Mouse (Mus musculus) heart, embryonic 13.5 days (tissue): ENCODE measurements around the gene Dtl. TPM values are rescaled to one million over a fixed set of nuclear protein-coding genes. Genes with fewer than 3 reads are reported as not detected.

ENCODE experiments used
- ATAC-seq: fragments of 200-750 bp; cut with Nextera tagmentation; 2 replicates; pipeline ENCODE4 v1.8.0; 2017; ENCODE audit warnings: moderate TSS enrichment; ENCODE audit not compliant: insufficient number of reproducible peaks, low FRiP score, low TSS enrichment; ENCODE audit errors: extremely low read depth
- H3K27ac ChIP-seq: fragments of 300-500 bp; sonication (generic); replicated peaks from 2 replicates; pipeline ENCODE4 v1.5.1; 2015; ENCODE audit warnings: moderate library complexity, mild to moderate bottlenecking, inconsistent platforms
- H3K27me3 ChIP-seq: fragments of 300-500 bp; sonication (generic); replicated peaks from 2 replicates; pipeline ENCODE4 v1.6.1; 2015; ENCODE audit warnings: mild to moderate bottlenecking, inconsistent platforms
- H3K36me3 ChIP-seq: fragments of 300-500 bp; sonication (generic); 2 replicates; pipeline ENCODE4 v1.6.1; 2015; ENCODE audit warnings: mild to moderate bottlenecking, inconsistent platforms
- H3K4me1 ChIP-seq: fragments of 300-500 bp; sonication (generic); 2 replicates; pipeline ENCODE4 v1.6.1; 2015; ENCODE audit warnings: inconsistent platforms
- H3K4me2 ChIP-seq: fragments of 300-500 bp; sonication (generic); 2 replicates; pipeline ENCODE4 v1.6.1; 2015; ENCODE audit warnings: inconsistent platforms, mild to moderate bottlenecking, moderate library complexity
- H3K4me3 ChIP-seq: fragments of 300-500 bp; sonication (generic); 2 replicates; pipeline ENCODE4 v1.5.1; 2015; ENCODE audit warnings: moderate library complexity, mild to moderate bottlenecking, inconsistent platforms
- H3K9ac ChIP-seq: fragments of 300-500 bp; sonication (generic); 2 replicates; pipeline ENCODE4 v1.6.1; 2015; ENCODE audit warnings: inconsistent platforms, mild to moderate bottlenecking, moderate library complexity
- H3K9me3 ChIP-seq: fragments of 300-500 bp; sonication (generic); 2 replicates; pipeline ENCODE4 v1.6.1; 2016; ENCODE audit warnings: inconsistent platforms
- WGBS: fragments of 180-500 bp; shearing (Covaris S2); methylation state at CpG from one replicate; pipeline ENCODE4 v1.1.7; 2015; ENCODE audit warnings: mixed read lengths; 5-methylcytosine and 5-hydroxymethylcytosine counted together
- polyA plus RNA-seq: library from polyadenylated mRNA; unstranded; fragments of >200 nt; fragmentation: Nextera tagmentation; extraction: Ambion mirVana; gene quantifications from 2 replicates; pipeline ENCODE4 v1.2.1, GENCODE M21; 2015

The Dtl gene
- polyA plus RNA-seq, 1 experiment from 2014 or later: 31.2 TPM

DNA sequence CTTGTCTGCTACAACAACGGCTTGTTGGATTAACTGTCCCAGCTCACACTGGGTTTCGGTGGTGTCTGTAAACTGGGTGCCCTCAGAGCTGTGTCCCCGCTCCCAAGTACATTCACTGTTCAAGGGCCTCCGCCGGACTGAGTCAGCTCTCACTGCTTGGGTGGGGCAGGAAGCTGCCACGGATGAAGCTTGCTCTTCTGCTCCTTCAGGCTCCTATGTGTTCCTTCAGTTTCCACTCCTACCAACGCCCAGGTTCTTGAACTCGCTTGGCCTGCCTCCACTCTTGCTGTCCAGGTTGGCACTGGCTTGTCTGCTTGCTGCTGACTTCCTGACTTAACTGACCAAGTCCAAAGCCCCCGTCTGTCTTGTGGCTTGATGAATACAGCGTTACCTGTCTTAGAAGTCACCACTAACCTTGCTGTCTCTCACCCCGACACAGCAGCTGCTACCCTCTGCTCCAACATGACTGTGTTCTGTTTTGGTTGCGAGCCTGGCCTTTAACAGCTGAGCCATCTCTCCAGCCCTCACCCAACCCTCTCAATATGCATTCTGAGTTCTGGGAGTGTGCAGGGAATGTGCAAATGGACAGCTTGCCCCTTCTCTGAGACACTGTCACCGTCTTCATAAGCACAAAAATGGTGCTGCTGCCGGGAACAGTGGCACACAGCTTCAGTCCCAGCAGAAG is 76.9 kb downstream of the Dtl start:
- Histone ChIP-seq H3K4me2 (no peak overlapping the region), H3K4me3 (no peak overlapping the region), H3K4me1 (peaks cover 28% of the 10 kb centered on the region), H3K9ac (no peak overlapping the region), H3K9me3 (no peaks in the 10 kb centered on the region), H3K36me3 (no peaks in the 10 kb centered on the region), H3K27ac (no peak overlapping the region), H3K27me3 (no peaks in the 10 kb centered on the region)
- ATAC-seq: no peak
- 67% methylated on average over 14 of the region's 14 CpGs for WGBS

DNA sequence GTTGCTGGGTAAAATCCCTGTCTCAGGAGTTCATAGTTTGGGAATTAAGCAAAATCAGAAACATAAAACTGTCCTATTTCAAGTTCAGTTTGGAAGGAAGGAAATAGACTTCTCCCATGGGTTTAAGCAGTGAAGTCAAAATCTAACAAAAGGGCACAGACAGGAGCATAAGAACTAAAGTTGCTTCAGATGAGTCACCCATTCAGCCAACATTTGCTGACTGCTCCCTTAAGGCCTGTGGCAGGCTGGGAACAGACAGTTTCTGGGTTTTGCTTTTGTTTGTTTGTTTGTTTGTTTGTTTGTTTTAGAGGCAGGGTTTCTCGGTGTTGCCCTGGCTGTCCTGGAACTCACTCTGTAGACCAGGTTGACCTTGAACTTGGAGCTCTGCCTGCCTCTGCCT is 78.7 kb downstream of the Dtl start:
- Histone ChIP-seq H3K36me3 (no peaks in the 10 kb centered on the region), H3K9ac (no peak overlapping the region), H3K27ac (no peak overlapping the region), H3K27me3 (no peaks in the 10 kb centered on the region), H3K4me1 (peaks cover 35% of the 10 kb centered on the region), H3K4me3 (no peak overlapping the region), H3K9me3 (no peaks in the 10 kb centered on the region), H3K4me2 (no peak overlapping the region)
- WGBS: 63% methylated on average over 1 of the region's 1 CpGs
- ATAC-seq: no peak

DNA sequence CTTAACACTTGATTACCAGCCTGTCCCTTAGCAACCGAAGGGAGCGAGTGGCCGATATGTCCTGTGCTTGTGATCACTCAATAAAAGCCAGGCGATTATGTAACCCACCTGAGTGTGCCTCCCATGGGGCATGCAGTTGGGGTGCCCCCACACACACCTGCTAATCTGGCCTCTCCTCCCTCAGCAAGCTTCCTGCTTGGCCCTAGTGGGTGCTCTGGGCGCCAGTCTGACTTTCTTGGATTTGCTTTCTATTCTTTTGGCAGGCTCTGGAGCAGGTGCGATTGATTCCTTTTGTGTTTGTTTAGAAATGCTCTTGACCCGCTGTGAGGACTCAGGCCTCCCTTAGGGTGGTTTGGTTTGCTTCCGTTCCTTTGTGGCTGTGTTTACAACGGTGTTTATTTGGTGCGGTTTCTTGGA is 80.3 kb downstream of the Dtl start:
- Histone ChIP-seq H3K9me3 (no peaks in the 10 kb centered on the region), H3K4me1 (peaks cover 35% of the 10 kb centered on the region), H3K27ac (0 out of 2 replicates have a peak overlapping the region, but pooled peaks have one; percentile 89), H3K4me2 (no peak overlapping the region), H3K36me3 (no peaks in the 10 kb centered on the region), H3K9ac (no peak overlapping the region), H3K4me3 (no peak overlapping the region), H3K27me3 (no peaks in the 10 kb centered on the region)
- 53% methylated on average over 10 of the region's 10 CpGs for WGBS
- ATAC-seq: no peak

DNA sequence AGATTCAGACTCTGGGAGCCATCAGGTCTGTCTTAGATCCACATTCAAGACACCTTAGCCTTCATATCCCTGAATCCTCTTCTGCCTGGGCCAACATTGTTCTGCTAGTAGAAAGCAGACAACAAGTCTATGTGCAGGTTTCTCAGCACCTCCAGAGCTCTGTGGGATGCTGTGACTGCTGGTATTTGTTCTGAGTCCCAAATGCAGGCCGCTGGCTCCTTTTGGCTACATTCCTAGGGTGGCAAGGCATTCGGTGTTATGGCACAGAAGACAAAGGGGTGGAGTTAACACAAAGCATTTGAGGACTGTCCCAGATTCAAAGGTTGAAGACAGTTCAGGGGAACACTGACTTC is 81.1 kb downstream of the Dtl start:
- WGBS: 45% methylated on average over 2 of the region's 2 CpGs
- no peaks in the 10 kb centered on the region for H3K36me3 ChIP-seq
- H3K27me3 ChIP-seq: no peaks in the 10 kb centered on the region
- no peaks in the 10 kb centered on the region for H3K9me3 ChIP-seq
- H3K4me2 ChIP-seq: peak overlapping the region; percentile 51; the same call in 1 of the 2 replicates
- peaks cover 35% of the 10 kb centered on the region for H3K4me1 ChIP-seq
- H3K4me3 ChIP-seq: no peak overlapping the region
- ATAC-seq: no peak
- H3K27ac ChIP-seq: peak overlapping the region; percentile 89
- H3K9ac ChIP-seq: peak overlapping the region; percentile 10; the same call in 1 of the 2 replicates

DNA sequence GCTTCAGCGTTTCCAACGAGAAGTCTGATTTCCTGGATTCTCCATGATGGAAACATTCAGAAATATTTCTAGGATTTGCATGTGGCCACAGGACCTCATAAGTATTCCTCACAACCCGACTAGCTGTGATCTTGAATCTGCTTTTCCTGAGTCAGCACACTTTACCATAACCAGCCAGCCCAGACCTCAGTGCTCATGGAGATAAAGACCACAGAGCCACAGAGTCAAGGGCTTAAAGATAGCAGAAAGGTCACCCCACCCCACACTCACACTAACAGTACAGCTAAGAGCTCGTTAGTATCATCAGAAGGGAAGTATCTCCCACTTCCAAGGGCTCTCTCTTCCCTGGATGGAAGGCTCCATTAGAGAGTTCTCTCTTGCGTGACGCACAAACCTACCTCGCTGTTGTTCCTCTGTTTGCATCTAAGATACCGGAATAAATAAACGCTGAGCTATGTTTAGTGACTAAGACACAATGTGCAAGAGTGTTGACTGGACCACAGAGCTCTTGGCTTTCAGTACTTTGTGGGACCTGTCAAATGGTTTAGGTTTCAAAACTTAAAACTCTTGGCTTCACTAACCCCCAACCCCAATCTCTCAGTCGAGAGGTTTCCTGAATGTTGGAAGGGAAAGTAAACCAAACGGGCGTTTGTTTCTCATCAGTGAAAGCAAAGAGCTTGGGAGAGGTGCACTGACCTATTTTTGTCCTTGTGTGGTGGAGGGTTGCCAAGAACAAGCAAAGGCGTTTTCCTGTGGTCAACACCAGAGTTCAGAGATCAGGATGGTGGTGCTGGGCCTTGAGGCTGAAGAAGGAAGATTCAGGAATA is 81.7 kb downstream of the Dtl start:
- no peaks in the 10 kb centered on the region for H3K9me3 ChIP-seq
- H3K36me3 ChIP-seq: no peaks in the 10 kb centered on the region
- 38% methylated on average over 13 of the region's 13 CpGs for WGBS
- H3K4me1 ChIP-seq: peaks cover 40% of the 10 kb centered on the region
- no peak overlapping the region for H3K9ac ChIP-seq
- H3K27ac ChIP-seq: peak overlapping the region; percentile 89
- peak; percentile 48; the same call in 1 of the 2 replicates for ATAC-seq
- H3K4me2 ChIP-seq: peak overlapping the region; percentile 51
- H3K4me3 ChIP-seq: no peak overlapping the region
- H3K27me3 ChIP-seq: no peaks in the 10 kb centered on the region

DNA sequence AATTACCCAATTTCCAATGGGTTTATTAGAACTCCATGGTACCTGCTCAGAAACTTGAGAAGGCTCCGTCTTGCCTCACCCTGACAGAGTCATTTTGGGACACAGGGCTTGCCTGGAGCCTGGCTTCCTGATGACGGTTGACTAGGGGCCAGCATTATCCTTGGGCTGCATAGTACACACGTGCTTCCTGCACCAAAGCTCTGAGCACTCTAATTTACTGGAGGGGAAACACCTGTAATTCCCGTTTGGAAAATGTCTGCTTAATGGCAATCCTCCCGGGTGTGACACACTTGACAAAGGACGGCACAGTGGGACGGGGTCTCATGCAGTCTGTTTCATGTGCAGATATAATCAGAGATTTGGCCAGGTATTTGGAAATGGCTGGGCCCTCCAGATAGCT is 84.9 kb downstream of the Dtl start:
- H3K36me3 ChIP-seq: no peaks in the 10 kb centered on the region
- H3K4me2 ChIP-seq: no peak overlapping the region
- peaks cover 51% of the 10 kb centered on the region for H3K4me1 ChIP-seq
- H3K9me3 ChIP-seq: no peaks in the 10 kb centered on the region
- no peak overlapping the region for H3K4me3 ChIP-seq
- no peak overlapping the region for H3K27ac ChIP-seq
- WGBS: 63% methylated on average over 7 of the region's 7 CpGs
- no peaks in the 10 kb centered on the region for H3K27me3 ChIP-seq
- no peak for ATAC-seq
- no peak overlapping the region for H3K9ac ChIP-seq

Other genes starting within 250 kb of the Dtl start
- gene Tmem206, start 249.6 kb downstream of the Dtl start, polyA plus RNA-seq: 16.2 and 17.6 TPM in 2 replicates
- 21.2 and 22.6 TPM in 2 replicates for gene Ppp2r5a, start 172.3 kb downstream of the Dtl start, polyA plus RNA-seq
- 34.1 and 37.2 TPM in 2 replicates for gene Ints7, start 92 bp upstream of the Dtl start, polyA plus RNA-seq
- 15.4 and 21.3 TPM in 2 replicates for gene Lpgat1, start 142.3 kb upstream of the Dtl start, polyA plus RNA-seq
- gene Nek2, start 245.9 kb upstream of the Dtl start, polyA plus RNA-seq: 31.7 and 33.9 TPM in 2 replicates